Mouse (Mus musculus) megakaryocyte, embryonic 14.5 days (primary cell): Measurements from ENCODE around the gene Atp10a.

Source experiments
- FLI1 ChIP-seq: IDR thresholded peaks from 2 replicates; pipeline ENCODE4 v1.6.1; 2012; ENCODE audit warnings: low read length, inconsistent platforms, mixed read lengths
- GATA1 ChIP-seq: IDR thresholded peaks from 3 replicates; pipeline ENCODE4 v1.6.1; 2012; ENCODE audit warnings: mixed read lengths, low read length, inconsistent platforms, borderline replicate concordance

- TF ChIP-seq GATA1 (no peak), FLI1 (no peak)
Observed at GRCm38 (mm10) chr7:58740196-58740595, 84.2 kb downstream of the Atp10a start.
